In the genomic region with DNA sequence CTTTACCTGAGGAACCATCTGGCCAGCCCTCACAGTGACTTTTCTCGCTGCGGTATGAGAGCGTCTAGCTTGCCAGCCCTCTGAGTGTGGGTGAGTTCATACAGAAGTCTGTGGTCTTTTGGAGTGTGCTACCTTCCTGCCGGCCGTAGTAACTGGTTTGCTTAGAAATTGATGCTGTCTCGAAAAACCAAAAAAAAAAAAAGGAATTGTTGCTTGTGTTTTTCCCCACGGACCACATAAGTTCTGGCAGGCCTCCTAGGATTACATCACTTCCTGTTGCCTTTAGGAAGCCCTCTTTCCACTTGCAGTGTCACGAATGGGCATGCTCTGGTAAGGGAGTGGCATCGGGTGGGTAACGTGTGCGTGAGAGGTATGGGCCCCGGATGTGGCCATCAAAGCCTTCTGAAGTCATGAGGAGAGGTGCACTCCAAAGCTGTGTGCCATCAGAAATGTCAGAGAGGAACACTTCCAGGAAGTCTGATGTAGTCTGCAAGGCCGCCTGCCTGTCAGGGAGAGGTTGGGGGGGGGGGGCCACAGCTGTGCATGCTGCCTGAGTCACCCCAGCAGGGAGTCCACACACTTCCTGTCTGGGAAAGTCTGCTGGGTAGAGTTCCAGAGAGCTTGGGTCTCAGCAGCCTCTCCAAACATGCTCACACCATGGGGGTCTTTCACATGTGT, we compare ENCODE assay signal across 8 mouse cellular contexts. TPM values are rescaled to one million over a fixed set of nuclear protein-coding genes. Genes with fewer than 3 reads are reported as not detected.
DNase-seq lines count a peak whose midpoint lies in the region; ATAC-seq lines count a peak whose summit lies in the region.

No protein-coding gene starts in this region.

- no peaks in the 10 kb centered on the region for H3K9me3 ChIP-seq in embryonic facial prominence, embryonic 14.5 days (ENCODE audit: control insufficient read depth, low read length)
- H3K9me3 ChIP-seq in hindbrain, embryonic 12.5 days (replicated peaks), result 0 out of 2 replicates have a peak, but pooled peaks cover 4% of the 10 kb centered on the region
- H3K9me3 ChIP-seq in limb, embryonic 15.5 days, result no peaks in the 10 kb centered on the region

- H3K4me1 ChIP-seq in embryonic facial prominence, embryonic 14.5 days (ENCODE audit: control insufficient read depth, insufficient read depth, low read length), result peaks cover 32% of the 10 kb centered on the region
- H3K4me1 ChIP-seq in hindbrain, embryonic 12.5 days, result peaks cover 21% of the 10 kb centered on the region
- H3K4me1 ChIP-seq in limb, embryonic 15.5 days, result peaks cover 46% of the 10 kb centered on the region

- no peaks in the 10 kb centered on the region for H3K27me3 ChIP-seq in embryonic facial prominence, embryonic 14.5 days (replicated peaks; ENCODE audit: control insufficient read depth, insufficient read depth, low read length)
- H3K27me3 ChIP-seq in hindbrain, embryonic 12.5 days, result no peaks in the 10 kb centered on the region
- no peaks in the 10 kb centered on the region for H3K27me3 ChIP-seq in limb, embryonic 15.5 days

- H3K9ac ChIP-seq in embryonic facial prominence, embryonic 14.5 days (ENCODE audit: low read depth, low read length), result 0 out of 2 replicates have a peak overlapping the region, but pooled peaks have one; percentile 25
- no peak overlapping the region for H3K9ac ChIP-seq in hindbrain, embryonic 12.5 days
- no peak overlapping the region for H3K9ac ChIP-seq in limb, embryonic 15.5 days

- DNase-seq in urinary bladder, postnatal 14 days (ENCODE audit: low spot score), result peak; percentile 62
- no peak for DNase-seq in urinary bladder, adult 2 months (ENCODE audit: low spot score)
- peak; percentile 75 for DNase-seq in embryonic facial prominence, embryonic 14.5 days (ENCODE audit: low spot score)
- peak; percentile 67 to 74 for DNase-seq in natural killer cell, adult 2 months (ENCODE audit: low spot score in 2 of 2)
- no peak for DNase-seq in cerebellum, adult 8-10 months
- no peak for DNase-seq in layer of hippocampus, postnatal 25 days (ENCODE audit: extremely low spot score in 1 of 2, low spot score in 1 of 2)

- H3K4me2 ChIP-seq in embryonic facial prominence, embryonic 14.5 days (ENCODE audit: low read depth, low read length), result no peak overlapping the region
- no peak overlapping the region for H3K4me2 ChIP-seq in hindbrain, embryonic 12.5 days (replicated peaks)
- 0 out of 2 replicates have a peak overlapping the region, but pooled peaks have one; percentile 26 for H3K4me2 ChIP-seq in limb, embryonic 15.5 days

- H3K36me3 ChIP-seq in embryonic facial prominence, embryonic 14.5 days (ENCODE audit: control insufficient read depth, insufficient read depth, low read length), result 0 out of 2 replicates have a peak, but pooled peaks cover 7% of the 10 kb centered on the region
- no peaks in the 10 kb centered on the region for H3K36me3 ChIP-seq in hindbrain, embryonic 12.5 days
- peaks cover 9% of the 10 kb centered on the region for H3K36me3 ChIP-seq in limb, embryonic 15.5 days

- WGBS in embryonic facial prominence, embryonic 14.5 days, result 40% methylated on average over 13 of the region's 13 CpGs
- WGBS in hindbrain, embryonic 12.5 days, result 66% methylated on average over 13 of the region's 13 CpGs
- WGBS in limb, embryonic 15.5 days, result 23% methylated on average over 13 of the region's 13 CpGs

- ATAC-seq in embryonic facial prominence, embryonic 14.5 days (ENCODE audit: low read depth), result peak; percentile 63; the same call in 1 of the 2 replicates
- no peak for ATAC-seq in hindbrain, embryonic 12.5 days (ENCODE audit: low FRiP score)
- peak; percentile 59; the same call in 1 of the 2 replicates for ATAC-seq in limb, embryonic 15.5 days (ENCODE audit: insufficient number of reproducible peaks, low FRiP score, low TSS enrichment, low read depth)

- H3K27ac ChIP-seq in embryonic facial prominence, embryonic 14.5 days (replicated peaks; ENCODE audit: low read depth, low read length), result peak overlapping the region; percentile 70
- H3K27ac ChIP-seq in hindbrain, embryonic 12.5 days, result peak overlapping the region; percentile 40; the same call in 1 of the 2 replicates
- peak overlapping the region; percentile 81 for H3K27ac ChIP-seq in limb, embryonic 15.5 days

- H3K4me3 ChIP-seq in embryonic facial prominence, embryonic 14.5 days (ENCODE audit: low read depth, low read length), result no peak overlapping the region
- no peak overlapping the region for H3K4me3 ChIP-seq in hindbrain, embryonic 12.5 days
- no peak overlapping the region for H3K4me3 ChIP-seq in limb, embryonic 15.5 days

RNA-seq across cellular contexts. Expression of gene Ppard, which starts 24.3 kb away (rescaled TPM):
- polyA plus RNA-seq in urinary bladder, adult 2 months (2012; rRNA removed), result 23.8 and 30.0 TPM in 2 replicates
- polyA plus RNA-seq in embryonic facial prominence, embryonic 14.5 days (2014; fragmentation: Nextera tagmentation; extraction: Ambion mirVana), result 2.9 and 3.0 TPM in 2 replicates
- 1.7 and 2.4 TPM in 2 replicates for polyA plus RNA-seq in hindbrain, embryonic 12.5 days (2016; fragmentation: Nextera tagmentation; extraction: Ambion mirVana)
- polyA plus RNA-seq in limb, embryonic 15.5 days (2015; fragmentation: Nextera tagmentation; extraction: Ambion mirVana), result 3.4 and 3.6 TPM in 2 replicates
- 10 to 100 TPM; 19.9 to 22.9 TPM for total RNA-seq in layer of hippocampus, postnatal 25 days (2021)

RNA-seq across cellular contexts. Expression of gene Def6, which starts 49.2 kb away (rescaled TPM):
- 20.4 and 22.5 TPM in 2 replicates for polyA plus RNA-seq in urinary bladder, adult 2 months (2012; rRNA removed)
- polyA plus RNA-seq in embryonic facial prominence, embryonic 14.5 days (2014; fragmentation: Nextera tagmentation; extraction: Ambion mirVana), result 8.9 and 9.4 TPM in 2 replicates
- polyA plus RNA-seq in hindbrain, embryonic 12.5 days (2016; fragmentation: Nextera tagmentation; extraction: Ambion mirVana), result 5.7 and 6.1 TPM in 2 replicates
- 19.2 and 20.5 TPM in 2 replicates for polyA plus RNA-seq in limb, embryonic 15.5 days (2015; fragmentation: Nextera tagmentation; extraction: Ambion mirVana)
- 1 to 10 TPM; 2.5 to 3.2 TPM for total RNA-seq in layer of hippocampus, postnatal 25 days (2021)

RNA-seq across cellular contexts. Expression of gene Fance, which starts 56.5 kb away (rescaled TPM):
- polyA plus RNA-seq in urinary bladder, adult 2 months (2012; rRNA removed), result 11.6 and 18.0 TPM in 2 replicates
- polyA plus RNA-seq in embryonic facial prominence, embryonic 14.5 days (2014; fragmentation: Nextera tagmentation; extraction: Ambion mirVana), result 26.1 and 30.6 TPM in 2 replicates
- polyA plus RNA-seq in hindbrain, embryonic 12.5 days (2016; fragmentation: Nextera tagmentation; extraction: Ambion mirVana), result 24.7 and 28.3 TPM in 2 replicates
- polyA plus RNA-seq in limb, embryonic 15.5 days (2015; fragmentation: Nextera tagmentation; extraction: Ambion mirVana), result 30.6 and 33.9 TPM in 2 replicates
- total RNA-seq in layer of hippocampus, postnatal 25 days (2021), result 10 to 100 TPM; 22.6 to 27.1 TPM

Comparison
In these comparisons a context has a peak if more than half of its experiments do, and no peak if none do; other contexts are left out.
1. DNase-seq: peak in urinary bladder, postnatal 14 days (single experiment), embryonic facial prominence, embryonic 14.5 days (single experiment) and natural killer cell, adult 2 months (2 of 2); none in urinary bladder, adult 2 months (single experiment), cerebellum, adult 8-10 months (single experiment) and layer of hippocampus, postnatal 25 days (0 of 2).
2. Peak in every context shown above with its lines, with median percentiles within 50 percentile points of each other: H3K27ac ChIP-seq.